Mouse (Mus musculus): Measurements from ENCODE around the gene Rasa4.
"Not testable (repeated sequence)": the region's sequence is repeated elsewhere in the genome, so short reads cannot be mapped to it uniquely, and the experiment has no call there.

The Rasa4 gene

DNA sequence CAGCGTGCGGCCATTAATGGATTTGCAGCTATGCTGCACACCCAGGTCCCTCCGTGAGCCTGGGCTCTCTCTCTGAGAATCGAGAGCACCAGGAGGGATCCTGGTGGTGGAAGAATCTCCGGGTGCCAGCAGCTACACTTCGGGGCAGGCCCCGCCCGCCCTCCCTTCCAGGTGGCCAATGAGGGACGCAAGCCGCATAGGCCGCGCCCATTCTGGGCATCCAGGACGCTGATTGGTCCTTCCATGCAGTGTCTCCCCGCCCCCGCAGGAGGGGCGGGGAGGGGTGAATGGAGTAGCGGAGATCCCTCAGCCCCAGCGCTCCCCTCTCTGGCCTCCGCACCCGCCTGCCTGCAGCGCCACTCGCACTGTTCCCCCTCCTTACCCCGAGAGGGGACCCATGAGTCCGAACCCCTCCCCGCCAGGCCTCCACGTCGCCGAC, at the start of gene Rasa4:
Gene Rasa4 (plus strand): TSS at position 248 of the 439 bp plus-strand sequence.
- DNase-seq (ENCODE audit: low spot score) = peak; percentile 93

- DNase-seq (ENCODE audit: low spot score) = no peak
Observed at GRCm38 (mm10) chr5:136034868-136035267, 48.8 kb upstream of the Rasa4 start.

- no peak for DNase-seq (ENCODE audit: low spot score)
Observed at GRCm38 (mm10) chr5:136035285-136035684, 48.4 kb upstream of the Rasa4 start.

DNA sequence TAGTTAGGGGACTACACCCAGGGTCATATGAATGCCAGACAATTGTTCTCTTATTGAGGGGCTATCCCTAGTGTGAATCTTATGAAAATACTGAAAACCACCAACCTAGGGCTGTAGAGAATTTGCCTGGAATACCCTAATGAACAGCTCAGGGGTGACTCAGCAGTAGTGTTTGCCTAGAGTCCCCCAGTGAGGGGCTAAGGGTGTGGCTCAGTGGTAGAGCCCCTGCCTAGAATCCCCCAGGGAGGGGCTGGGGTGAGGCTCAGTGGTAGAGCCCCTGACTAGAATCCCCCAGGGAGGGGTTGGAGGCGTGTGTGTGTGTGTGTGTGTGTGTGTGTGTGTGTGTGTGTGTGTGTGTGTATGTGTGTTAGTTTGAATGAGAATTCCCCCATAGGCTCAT, 47.0 kb upstream of the Rasa4 start:
- DNase-seq (ENCODE audit: low spot score) = no peak

- no peak for DNase-seq (ENCODE audit: low spot score)
Observed at GRCm38 (mm10) chr5:136038258-136039214, 45.2 kb upstream of the Rasa4 start, which contains the start of gene Upk3b. TSS of gene Upk3b (plus strand) at chr5:136038496.

DNA sequence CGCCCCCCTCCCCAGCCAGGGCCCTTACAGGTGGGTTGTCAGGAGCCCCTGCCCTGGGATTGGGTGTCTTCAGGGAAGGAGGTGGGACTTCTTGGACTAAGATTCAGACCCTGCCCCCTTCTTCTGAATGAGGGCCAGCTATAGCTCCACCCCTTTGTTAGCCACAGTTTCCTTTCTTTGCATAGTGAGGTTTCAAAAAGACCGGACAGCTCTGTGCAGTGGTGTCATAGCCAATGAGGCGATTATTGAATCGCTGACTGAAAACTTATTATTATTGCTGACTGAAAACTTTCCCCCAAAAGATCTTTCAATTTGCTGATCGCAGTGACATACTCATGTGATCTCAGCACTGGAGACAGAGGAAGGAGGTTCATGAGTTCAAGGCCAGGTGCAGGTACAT, 43.5 kb upstream of the Rasa4 start:
- no peak for DNase-seq (ENCODE audit: low spot score)

GRCm38 (mm10) chr5:136041260-136041659, 42.5 kb upstream of the Rasa4 start:
- no peak for DNase-seq (ENCODE audit: low spot score)

- DNase-seq (ENCODE audit: low spot score) = no peak
Observed at GRCm38 (mm10) chr5:136041666-136042065, 42.0 kb upstream of the Rasa4 start.

DNA sequence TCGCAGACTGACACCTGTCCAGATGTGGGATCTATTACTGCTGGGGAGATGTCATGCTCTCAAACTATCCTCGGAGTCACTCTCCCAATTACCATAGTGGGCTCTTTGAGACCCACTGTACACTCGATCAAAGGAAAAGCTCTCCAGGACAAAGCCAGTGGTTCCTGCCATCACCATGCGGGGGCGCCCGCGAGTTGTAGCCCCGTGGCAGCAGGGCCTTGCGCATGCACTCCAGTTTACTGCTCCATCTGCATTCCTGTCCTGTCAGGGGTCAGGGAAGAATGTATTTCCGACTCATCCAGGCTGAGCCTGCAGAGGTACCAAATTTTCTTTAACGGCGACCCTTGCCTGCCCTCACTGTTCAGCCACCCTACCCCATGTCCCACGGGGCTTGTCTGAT, 38.9 kb upstream of the Rasa4 start:
- DNase-seq (ENCODE audit: low spot score) = peak; percentile 18

DNA sequence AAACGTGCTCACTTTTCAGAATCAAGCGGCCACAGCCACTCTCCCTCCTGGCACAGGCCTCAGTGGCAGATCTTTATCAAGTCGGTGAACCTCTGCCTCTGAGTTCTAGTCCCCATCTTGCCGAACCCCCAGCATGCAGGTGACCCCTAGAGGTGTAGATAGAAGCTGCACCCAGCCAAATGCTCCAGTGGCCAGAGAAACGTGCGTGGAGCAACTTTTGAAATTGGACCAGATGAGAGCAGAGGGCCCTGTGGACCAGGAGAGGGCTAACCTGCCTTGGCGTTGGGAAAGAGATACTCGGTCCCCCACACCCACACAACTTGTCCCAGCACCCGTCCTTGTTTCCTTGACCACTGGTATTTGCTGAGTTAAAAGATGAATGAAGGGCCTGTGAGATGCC, 38.3 kb upstream of the Rasa4 start:
- DNase-seq (ENCODE audit: low spot score) = no peak

- peak; percentile 73 for DNase-seq (ENCODE audit: low spot score)
Observed at GRCm38 (mm10) chr5:136045987-136046386, 37.7 kb upstream of the Rasa4 start.

DNA sequence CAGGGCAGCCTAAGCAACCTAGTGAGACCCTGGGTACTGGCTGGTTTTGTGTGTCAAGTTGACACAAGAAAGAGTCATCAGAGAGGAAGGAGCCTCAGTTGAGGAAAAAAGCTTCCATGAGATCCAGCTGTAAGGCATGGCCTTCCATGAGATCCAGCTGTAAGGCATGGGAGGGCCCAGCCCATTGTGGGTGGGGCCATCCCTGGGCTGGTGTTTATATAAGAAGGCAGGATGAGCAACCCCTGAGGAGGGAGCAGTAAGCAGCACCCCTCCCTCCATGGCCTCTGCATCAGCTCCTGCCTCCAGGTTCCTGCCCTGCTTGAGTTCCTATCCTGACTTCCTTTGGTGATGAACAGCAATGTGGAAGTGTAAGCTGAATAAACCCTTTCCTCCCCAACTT, 35.2 kb upstream of the Rasa4 start:
- DNase-seq (ENCODE audit: low spot score) = not testable (repeated sequence)

GRCm38 (mm10) chr5:136049926-136050325, 33.8 kb upstream of the Rasa4 start:
- DNase-seq (ENCODE audit: low spot score) = no peak

GRCm38 (mm10) chr5:136051231-136052085, 32.3 kb upstream of the Rasa4 start:
- DNase-seq (ENCODE audit: low spot score) = no peak

- DNase-seq (ENCODE audit: low spot score) = no peak
Observed at GRCm38 (mm10) chr5:136052861-136053655, 30.7 kb upstream of the Rasa4 start.

- DNase-seq (ENCODE audit: low spot score) = no peak
Observed at GRCm38 (mm10) chr5:136054301-136055077, 29.2 kb upstream of the Rasa4 start, which contains the start of gene Upk3bl. TSS of gene Upk3bl (plus strand) at chr5:136054492.

DNA sequence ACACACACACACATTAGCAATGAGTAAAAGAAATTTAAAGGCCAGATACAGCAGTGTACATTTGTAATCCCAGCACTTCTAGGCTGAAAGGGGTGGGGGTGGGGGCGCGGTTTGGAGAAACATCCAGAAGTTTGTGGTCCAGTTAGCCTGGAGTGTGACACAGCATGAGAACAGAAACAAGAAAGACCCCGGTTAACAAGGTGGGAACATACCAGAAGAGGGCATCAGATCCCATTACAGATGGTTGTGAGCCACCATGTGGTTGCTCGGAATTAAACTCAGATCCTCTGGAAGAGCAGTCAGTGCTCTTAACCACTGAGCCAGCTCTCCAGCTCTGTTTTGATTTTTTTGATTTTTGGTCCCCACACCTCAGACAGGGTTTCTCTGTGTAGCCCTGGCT, 27.7 kb upstream of the Rasa4 start:
- DNase-seq (ENCODE audit: low spot score) = no peak

DNA sequence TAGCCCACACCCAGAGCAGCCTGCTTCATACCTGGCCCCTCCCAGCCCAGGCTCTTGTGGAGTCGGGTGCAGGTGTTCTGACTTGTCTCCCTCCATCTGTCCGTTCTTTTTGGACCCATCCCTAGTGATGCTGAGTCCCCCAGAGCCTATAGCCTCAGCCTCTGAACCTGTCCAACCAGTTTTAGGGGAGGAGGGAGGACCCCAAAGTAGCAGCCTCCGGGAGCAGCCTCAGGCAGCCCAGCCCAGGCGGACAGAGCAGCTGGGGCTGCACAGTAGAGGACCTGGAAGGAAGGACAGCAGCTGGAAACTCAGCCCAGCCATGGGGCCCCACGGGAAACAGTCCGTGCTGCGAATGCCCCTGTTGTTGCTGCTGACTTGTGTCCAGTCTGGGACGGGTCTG, 26.6 kb upstream of the Rasa4 start:
- no peak for DNase-seq (ENCODE audit: low spot score)

GRCm38 (mm10) chr5:136061567-136061966, 22.1 kb upstream of the Rasa4 start:
- peak; percentile 47 for DNase-seq (ENCODE audit: low spot score)

DNA sequence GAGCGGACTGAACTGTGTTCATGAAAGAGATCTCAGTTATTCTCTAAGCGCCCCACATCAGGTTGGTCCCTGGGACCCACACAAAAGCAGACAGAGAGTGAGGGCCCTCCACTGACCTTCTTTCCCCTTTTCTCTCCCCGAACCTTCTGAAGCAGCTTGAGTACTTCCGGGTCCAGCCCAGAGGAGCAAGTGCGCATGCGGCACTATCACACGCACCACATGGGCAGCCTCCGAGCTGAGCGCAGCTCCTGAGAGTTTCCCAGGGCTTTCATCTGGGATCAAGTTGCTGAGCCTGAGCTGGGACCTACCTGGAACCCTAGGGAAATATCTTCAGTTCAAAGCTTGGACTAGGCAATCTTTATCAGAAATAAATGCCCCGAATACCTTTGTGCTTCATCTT, 19.8 kb upstream of the Rasa4 start:
- no peak for DNase-seq (ENCODE audit: low spot score)
